Mouse (Mus musculus) Muller cell, postnatal 12 days (primary cell): ENCODE data around the gene Slc38a5.

Experiments used
- DNase-seq: peaks from one replicate; pipeline ENCODE4 v3.0.0-alpha.2; 2015; ENCODE audit errors: inconsistent ontology term

Slc38a5 gene

GRCm38 (mm10) chrX:8309302-8309701 is 38.4 kb downstream of the Slc38a5 start:
- DNase-seq, result no peak

GRCm38 (mm10) chrX:8314905-8315304 is 44.0 kb downstream of the Slc38a5 start:
- DNase-seq, result peak; percentile 2

- DNase-seq, result no peak
Measured at GRCm38 (mm10) chrX:8327124-8327523, 56.2 kb downstream of the Slc38a5 start, which contains the start of gene Ssxb10. TSS of gene Ssxb10 (plus strand) at chrX:8327424.
